7 mouse cellular contexts compared by ENCODE assay signal in the genomic region with DNA sequence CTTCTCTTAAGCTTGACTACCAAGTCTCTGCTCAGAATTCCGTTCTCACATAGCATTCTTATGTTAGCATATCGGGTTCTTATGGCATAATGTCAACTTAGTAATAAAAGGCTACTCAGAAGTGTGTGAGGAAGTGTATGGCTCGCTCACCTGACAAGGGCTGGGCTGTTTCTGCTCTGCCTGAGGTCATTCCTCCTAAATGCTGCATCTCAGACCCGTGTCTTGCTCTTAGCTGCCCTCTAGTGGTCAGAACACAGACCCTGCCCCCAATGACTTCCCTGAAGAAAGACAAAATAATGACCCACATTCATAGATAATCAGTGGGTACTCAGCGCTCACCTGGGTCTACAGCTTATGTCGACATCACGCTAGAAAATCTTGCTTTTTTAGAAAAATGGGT. TPM values are rescaled to one million over a fixed set of nuclear protein-coding genes. Genes with fewer than 3 reads are reported as not detected.
DNase-seq lines count a peak whose midpoint lies in the region; TF ChIP-seq lines count a peak whose summit lies in the region.

No protein-coding gene starts in this region.

- H3K9ac ChIP-seq in CH12.LX (ENCODE audit: insufficient read depth, low read depth): no peak overlapping the region

- H3K79me2 ChIP-seq in C2C12 (ENCODE audit: control insufficient read depth, insufficient read depth) (no peaks in the 10 kb centered on the region), CH12.LX (replicated peaks; ENCODE audit: control insufficient read depth, extremely low read depth, insufficient read depth, poor library complexity, severe bottlenecking) (no peaks in the 10 kb centered on the region)

- dilution Hi-C loops in CH12.LX (cut with MboI; ENCODE audit: extremely low pct_ligation_motif_present, extremely low pct_unique_long_range_greater_than_20kb, low sequenced_read_pairs): no loop called here

- peak; percentile 81 for TF ChIP-seq RAD21 in CH12.LX (IDR thresholded peaks at IDR 0.05; ENCODE audit: low read depth, low read length)

- no peaks in the 10 kb centered on the region for H3K79me3 ChIP-seq in C2C12 (ENCODE audit: low read depth)

- no peak for TF ChIP-seq POLR2A in CH12.LX (IDR thresholded peaks at IDR 0.05; ENCODE audit: low read depth, low read length)
- TF ChIP-seq POLR2A in brain, embryonic 14.5 days (IDR thresholded peaks at IDR 0.05; ENCODE audit: borderline replicate concordance, extremely low read depth, insufficient read depth, insufficient read length, poor library complexity, severe bottlenecking): no peak

- DNase-seq in CH12.LX (ENCODE audit: extremely low read depth): peak; percentile 76
- peak; percentile 78 for DNase-seq in brain, embryonic 14.5 days (ENCODE audit: low read depth)
- peak; percentile 14 for DNase-seq in fibroblast of lung, adult 2 months (ENCODE audit: low read depth)
- DNase-seq in kidney, adult 9 months: peak; percentile 68
- peak; percentile 43 to 54 for DNase-seq in lung, adult 18-20 months
- DNase-seq in right cerebral cortex, adult 2 months (ENCODE audit: low spot score in 2 of 2): peak; percentile 68 to 69

- no peak overlapping the region for H3K27ac ChIP-seq in CH12.LX (ENCODE audit: insufficient read depth, low read depth)

- H3K4me2 ChIP-seq in CH12.LX (ENCODE audit: insufficient read depth, low read depth, poor library complexity, severe bottlenecking): peak overlapping the region; percentile 88

- TF ChIP-seq CTCF in C2C12 (IDR thresholded peaks at IDR 0.05; ENCODE audit: control insufficient read depth, insufficient read depth, insufficient read length) (peak; percentile 51), CH12.LX (conservative IDR thresholded peaks at IDR 0.05 in 1 of 2, IDR thresholded peaks at IDR 0.05 in 1 of 2; ENCODE audit: low read depth in 2 of 2, low read length in 2 of 2) (peak; percentile 78 to 94)
- peak; percentile 82 for TF ChIP-seq CTCF in brain, embryonic 14.5 days (IDR thresholded peaks at IDR 0.05; ENCODE audit: borderline replicate concordance, extremely low read depth, insufficient read depth, insufficient read length)

- no peak overlapping the region for H3K4me3 ChIP-seq in C2C12 (ENCODE audit: insufficient read depth, poor library complexity, severe bottlenecking)
- no peak overlapping the region for H3K4me3 ChIP-seq in CH12.LX (replicated peaks in 1 of 3; ENCODE audit: low read depth in 2 of 3, low read length in 2 of 3, poor library complexity in 1 of 3)

- H3ac ChIP-seq in C2C12 (ENCODE audit: control insufficient read depth, insufficient read length, low read depth): no peak overlapping the region

- TF ChIP-seq EP300 in CH12.LX (IDR thresholded peaks at IDR 0.05; ENCODE audit: low read length): no peak

- peaks cover 19% of the 10 kb centered on the region for H3K27me3 ChIP-seq in C2C12 (ENCODE audit: control insufficient read depth, insufficient read depth, insufficient read length)
- no peaks in the 10 kb centered on the region for H3K27me3 ChIP-seq in CH12.LX (replicated peaks)

- H3K4me1 ChIP-seq in CH12.LX (ENCODE audit: control insufficient read depth in 1 of 2, insufficient read depth in 2 of 2): peaks cover 0 to 3% of the 10 kb centered on the region in 2 experiments; a peak in 2 of 4 replicates

- in situ Hi-C loops in CH12.LX (cut with MboI; ENCODE audit: low pct_ligation_motif_present, low pct_unique_long_range_greater_than_20kb, low sequenced_read_pairs): loop anchor here (25.0 kb wide), 1 partner anchor 363 kb away; a partner anchor contains a TSS

- H3K36me3 ChIP-seq in C2C12 (ENCODE audit: control insufficient read depth, insufficient read depth) (no peaks in the 10 kb centered on the region), CH12.LX (replicated peaks in 1 of 2; ENCODE audit: control insufficient read depth in 1 of 2, insufficient read depth in 1 of 2, low read length in 1 of 2) (no peaks in the 10 kb centered on the region)

- H3K9me3 ChIP-seq in CH12.LX (replicated peaks; ENCODE audit: low read length): no peaks in the 10 kb centered on the region

TF ChIP-seq in C2C12, 6 proteins besides CTCF, POLR2A, EP300 and RAD21:
- TF ChIP-seq MAX (IDR thresholded peaks at IDR 0.05): no peak
- TF ChIP-seq USF1 (IDR thresholded peaks at IDR 0.05; ENCODE audit: low read depth): no peak
- no peak for TF ChIP-seq FOSL1 (IDR thresholded peaks at IDR 0.05; ENCODE audit: insufficient read depth, low read length, poor library complexity, severe bottlenecking)
- TF ChIP-seq CEBPB (IDR thresholded peaks at IDR 0.05; ENCODE audit: low read depth): no peak
- TF ChIP-seq MYOD1 (IDR thresholded peaks at IDR 0.05; ENCODE audit: control insufficient read depth, insufficient read length, low read depth): no peak
TF ChIP-seq in C2C12: peak in this region for 0.

TF ChIP-seq in CH12.LX, 34 proteins besides CTCF, POLR2A, EP300 and RAD21:
- TF ChIP-seq ZC3H11A (IDR thresholded peaks at IDR 0.05; ENCODE audit: low read depth, low read length): peak; percentile 60
- TF ChIP-seq MEF2A (IDR thresholded peaks at IDR 0.05; ENCODE audit: borderline replicate concordance, low read depth, low read length): no peak
- TF ChIP-seq ELF1 (IDR thresholded peaks at IDR 0.05; ENCODE audit: low read depth, low read length): peak; percentile 50
- TF ChIP-seq USF2 (conservative IDR thresholded peaks at IDR 0.05; ENCODE audit: low read depth, low read length): no peak
- TF ChIP-seq JUN (IDR thresholded peaks at IDR 0.05; ENCODE audit: insufficient read depth, low read depth, low read length): 0 out of 2 replicates have a peak, but pooled peaks have one; percentile 20
- peak; percentile 60; the same call in 1 of the 2 replicates for TF ChIP-seq BHLHE40 (IDR thresholded peaks at IDR 0.05; ENCODE audit: low read depth, low read length)
- TF ChIP-seq MAZ (IDR thresholded peaks at IDR 0.05; ENCODE audit: low read depth, low read length): 0 out of 2 replicates have a peak, but pooled peaks have one; percentile 67
- peak; percentile 92 for TF ChIP-seq SMC3 (IDR thresholded peaks at IDR 0.05; ENCODE audit: low read depth, low read length)
- no peak for TF ChIP-seq HCFC1 (IDR thresholded peaks at IDR 0.05; ENCODE audit: low read depth, low read length)
- peak; percentile 38; the same call in 1 of the 2 replicates for TF ChIP-seq IRF4 (IDR thresholded peaks at IDR 0.05; ENCODE audit: low read depth, low read length)
- TF ChIP-seq CHD2 (IDR thresholded peaks at IDR 0.05; ENCODE audit: low read length): peak; percentile 52
- TF ChIP-seq CHD1 (IDR thresholded peaks at IDR 0.05; ENCODE audit: low read depth, low read length): no peak
- 0 out of 2 replicates have a peak, but pooled peaks have one; percentile 18 for TF ChIP-seq ETS1 (conservative IDR thresholded peaks at IDR 0.05; ENCODE audit: low read depth, low read length)

RNA-seq across cellular contexts. Expression of a gene that starts 58.9 kb away (rescaled TPM):
- polyA plus RNA-seq in C2C12 (2012; fragmentation: generic; extraction: Trizol): not detected
- total RNA-seq in CH12.LX (2012; rRNA removed): 103 and 129 TPM in 2 replicates
- 298 and 307 TPM in 2 replicates for total RNA-seq in CH12.LX (2014; rRNA removed)
- 106 and 109 TPM in 2 replicates for polyA plus RNA-seq in CH12.LX (2012; ENCODE audit: insufficient read length, low read depth)
- polyA plus RNA-seq in brain, embryonic 14.5 days (2012; rRNA removed): 5.9 and 9.8 TPM in 2 replicates

Comparison
In these comparisons a context has a peak if more than half of its experiments do, and no peak if none do; other contexts are left out.
1. DNase-seq: peak in every context shown above with its lines; median percentile 78 in brain, embryonic 14.5 days; 76 in CH12.LX; 68 in right cerebral cortex, adult 2 months; 68 in kidney, adult 9 months; 48 in lung, adult 18-20 months; 14 in fibroblast of lung, adult 2 months.